Mouse (Mus musculus) right cerebral cortex, postnatal 14 days (tissue): ENCODE measurements at regions not wholly inside any gene's neighbourhood (a gene's known extent, or its start where the extent isn't known, plus 50 kb on each side); places are given as distances from the start of the nearest gene placed in this dataset.

ENCODE experiments used
- DNase-seq: peaks from one replicate; pipeline ENCODE4 v3.0.0; 2022

DNA sequence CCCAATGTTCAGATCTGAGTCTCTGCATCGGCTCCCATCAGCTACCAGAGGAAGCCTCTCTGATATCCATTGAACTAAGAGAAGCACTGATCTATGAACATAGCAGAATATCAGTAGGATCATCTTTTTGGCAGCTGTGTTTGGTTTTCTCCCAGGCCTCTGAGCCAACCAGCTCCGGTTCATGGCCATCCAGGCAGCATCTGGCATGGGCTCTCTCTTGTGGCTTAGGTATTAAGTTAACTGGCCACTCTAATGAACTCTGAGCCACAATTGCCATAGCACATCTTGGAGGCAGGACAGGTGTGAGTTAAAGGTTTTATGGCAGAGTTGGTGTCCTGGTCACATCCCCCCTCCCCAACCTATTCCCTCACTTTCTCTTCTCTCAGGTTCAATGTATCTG, 90.2 kb upstream of the Ufm1 start:
- no peak for DNase-seq

DNA sequence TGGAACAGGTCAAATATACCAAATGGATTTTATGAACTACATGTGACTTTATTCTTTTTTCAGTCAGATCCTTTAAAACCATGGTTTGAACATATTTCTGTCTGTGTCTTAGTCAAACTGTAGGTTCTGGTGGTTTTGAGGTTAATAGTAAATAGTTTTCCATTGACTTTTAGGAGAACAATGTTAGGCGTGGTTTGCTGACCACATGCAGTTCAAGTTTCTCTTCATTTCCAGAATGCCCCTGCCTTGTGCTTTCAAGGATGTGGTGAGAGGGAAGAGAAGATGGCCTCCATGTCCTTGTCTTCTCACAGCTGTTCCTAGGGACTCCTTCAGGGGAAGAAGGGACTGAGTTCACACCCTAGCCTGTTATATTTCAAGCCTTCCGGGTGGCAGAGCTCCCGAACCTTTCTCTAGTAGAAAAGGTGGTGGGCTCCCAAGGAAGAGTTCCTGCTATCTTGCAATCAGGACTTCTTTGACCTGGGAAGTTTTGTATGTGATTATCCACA, 76.1 kb upstream of the Ufm1 start:
- DNase-seq = no peak

DNA sequence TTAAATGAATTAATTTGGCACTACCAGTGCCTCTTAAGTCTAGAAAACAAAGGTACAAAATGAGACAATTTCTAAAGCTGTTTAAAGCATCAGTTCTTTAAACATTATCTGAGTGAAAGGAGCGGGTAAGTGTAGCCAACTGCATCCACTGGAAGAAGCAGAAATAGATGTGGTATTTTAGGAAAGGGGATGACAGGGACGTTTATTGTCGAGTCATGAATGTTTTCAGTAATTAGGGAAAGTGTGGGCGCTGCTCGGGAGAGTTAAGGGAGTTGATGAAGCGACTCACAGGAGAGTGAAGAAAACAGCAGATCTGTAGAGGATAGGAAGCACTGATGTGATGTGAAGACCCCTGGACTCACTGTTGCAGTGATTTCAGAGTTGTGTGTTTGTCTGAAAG, 68.1 kb upstream of the Ufm1 start:
- DNase-seq = no peak

DNA sequence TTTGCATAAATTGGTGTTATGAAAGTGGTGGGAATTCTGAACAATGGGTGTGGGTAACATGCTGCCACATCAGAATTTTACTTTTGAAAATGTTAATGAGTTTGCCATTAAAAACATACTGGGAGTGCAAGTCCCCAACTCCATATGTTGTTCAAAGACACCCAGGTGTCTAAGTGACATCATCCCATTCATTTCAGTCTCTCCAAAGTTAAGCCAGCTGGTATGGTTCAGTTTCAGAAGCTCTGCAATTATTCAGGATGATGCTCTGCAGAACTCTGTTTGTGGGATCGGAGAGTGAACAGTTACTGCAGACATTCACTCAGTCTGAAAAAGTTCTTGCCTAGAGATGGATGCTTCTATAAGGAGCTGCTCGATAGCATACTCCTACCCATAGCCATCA, 56.3 kb upstream of the Ufm1 start:
- DNase-seq = no peak

DNA sequence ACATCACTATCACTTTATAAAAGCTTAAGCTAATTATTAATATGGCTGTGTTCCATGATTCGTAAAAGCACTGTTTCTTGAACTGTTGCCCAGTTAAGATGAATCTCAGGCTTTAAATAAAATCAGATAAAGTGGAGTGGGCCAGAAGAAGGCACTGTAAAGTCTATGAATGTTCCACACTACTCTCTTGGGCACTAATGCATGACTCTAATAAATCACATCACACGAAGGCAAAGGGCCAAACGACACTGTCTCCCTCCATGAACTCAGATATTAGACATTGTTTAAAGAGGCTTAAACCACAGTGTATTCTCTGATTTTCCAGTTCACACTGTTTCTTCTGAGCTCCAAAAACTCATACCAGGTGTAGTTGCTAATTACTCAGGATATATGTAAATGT, 55.9 kb upstream of the Ufm1 start:
- no peak for DNase-seq

DNA sequence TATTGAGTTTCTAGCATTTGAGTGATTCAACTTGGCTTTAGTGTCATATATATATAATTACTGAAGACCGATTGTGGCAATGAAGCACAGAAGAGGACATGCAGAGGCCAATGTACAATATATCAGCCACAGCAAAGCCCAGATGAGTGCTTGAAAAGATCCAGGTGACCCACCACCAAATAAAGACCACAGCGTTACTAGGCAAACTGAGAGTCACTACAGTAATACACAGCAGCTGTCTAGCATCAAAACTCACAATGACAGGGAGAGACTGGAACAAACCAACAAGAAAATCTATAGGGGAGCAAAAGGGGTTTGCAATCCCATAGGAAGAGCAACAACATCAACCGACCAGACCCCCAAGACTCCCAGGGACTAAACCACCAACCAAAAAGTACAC, 54.3 kb upstream of the Ufm1 start:
- no peak for DNase-seq

DNA sequence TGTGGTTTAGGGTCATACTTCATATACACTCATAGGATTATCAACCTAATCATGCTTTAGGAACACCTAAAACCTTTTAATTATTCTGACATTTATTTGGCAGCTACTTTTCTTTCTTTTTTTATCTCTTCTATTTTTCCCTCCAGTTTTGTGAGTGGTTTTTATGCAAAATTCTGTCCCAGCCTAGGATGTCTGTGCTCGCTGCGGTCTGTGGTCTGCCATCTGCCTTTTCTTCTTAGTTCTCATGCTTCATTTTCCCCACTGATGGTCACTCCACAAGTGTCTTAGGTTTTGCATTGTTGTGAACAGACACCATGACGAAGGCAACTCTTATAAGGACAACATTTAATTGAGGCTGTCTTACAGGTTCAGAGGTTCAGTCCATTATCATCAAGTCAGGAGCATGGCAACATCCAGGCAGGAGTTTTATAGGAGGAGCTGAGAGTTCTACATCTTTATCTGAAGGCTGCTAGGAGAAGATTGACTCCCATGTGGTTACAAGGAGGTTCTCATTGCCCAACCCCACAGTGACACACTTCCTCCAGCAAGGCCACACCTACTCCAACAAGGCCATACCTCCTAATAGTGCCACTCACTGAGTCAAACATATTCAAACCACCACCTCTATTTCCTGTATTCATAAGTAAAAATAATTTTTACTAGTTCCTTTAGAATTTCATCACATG, 50.5 kb upstream of the Ufm1 start:
- DNase-seq = no peak
